Mouse (Mus musculus) gastrocnemius, adult 18-20 months (tissue): Measurements from ENCODE around the gene Gphn. TPM values are rescaled to one million over a fixed set of nuclear protein-coding genes. Genes with fewer than 3 reads are reported as not detected.

ENCODE experiments used
- DNase-seq: peaks from one replicate; pipeline ENCODE4 v3.0.0; 2021; ENCODE audit warnings: low spot score
- total RNA-seq, 2 experiments: library from RNA; stranded (reverse); gene quantifications; 2 replicates each; pipeline ENCODE4 v1.2.3; 2021

The Gphn gene
- total RNA-seq, 2 experiments from 2014 or later: 33.5 to 34.2 TPM

DNA sequence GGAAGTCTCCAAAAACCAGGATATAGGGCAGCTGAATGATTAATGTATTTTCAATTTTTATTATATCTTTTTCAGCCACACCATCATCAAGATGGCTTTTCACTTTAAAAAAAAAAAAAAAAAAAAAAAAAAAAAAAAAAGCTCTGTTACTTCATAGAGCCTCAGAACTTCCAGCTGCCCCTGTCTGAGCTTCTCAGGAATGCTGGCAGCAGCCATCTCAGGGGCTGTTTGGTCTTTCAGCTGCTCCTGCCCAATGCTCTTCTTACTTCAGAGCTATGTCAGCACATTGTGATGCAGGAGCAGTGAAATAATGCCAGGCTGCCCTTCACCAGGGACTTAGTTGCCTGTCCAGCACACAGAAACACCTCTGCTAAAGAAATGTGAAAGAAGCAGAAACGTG lies 465.1 kb downstream of the Gphn start, which contains the start of gene Fam71d:
TSS of gene Fam71d (plus strand) at position 211 of the 400 bp plus-strand sequence.
- no peak for DNase-seq

DNA sequence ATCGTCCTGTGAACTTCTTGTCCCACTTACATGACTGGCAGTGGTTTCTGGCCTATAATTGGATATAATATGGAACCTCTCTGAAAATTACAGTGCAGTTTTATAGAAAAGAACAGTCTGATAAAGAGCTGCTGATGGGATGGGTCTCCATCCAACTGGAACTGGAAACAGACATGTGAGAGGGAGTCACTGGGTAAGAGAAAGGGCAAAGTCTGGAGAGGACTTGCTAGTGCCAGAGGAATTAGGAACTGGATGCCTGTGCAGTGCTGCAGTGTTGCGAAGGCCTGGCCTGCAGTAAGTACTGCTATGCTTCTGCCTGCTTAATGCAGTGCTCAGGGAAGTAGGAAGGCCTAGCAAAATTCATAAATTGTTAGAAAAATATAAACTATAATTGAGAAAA lies 467.1 kb downstream of the Gphn start:
- no peak for DNase-seq

- no peak for DNase-seq
These were observed 491.6 kb downstream of the Gphn start for GRCm38 (mm10) chr12:78717783-78718182.

DNA sequence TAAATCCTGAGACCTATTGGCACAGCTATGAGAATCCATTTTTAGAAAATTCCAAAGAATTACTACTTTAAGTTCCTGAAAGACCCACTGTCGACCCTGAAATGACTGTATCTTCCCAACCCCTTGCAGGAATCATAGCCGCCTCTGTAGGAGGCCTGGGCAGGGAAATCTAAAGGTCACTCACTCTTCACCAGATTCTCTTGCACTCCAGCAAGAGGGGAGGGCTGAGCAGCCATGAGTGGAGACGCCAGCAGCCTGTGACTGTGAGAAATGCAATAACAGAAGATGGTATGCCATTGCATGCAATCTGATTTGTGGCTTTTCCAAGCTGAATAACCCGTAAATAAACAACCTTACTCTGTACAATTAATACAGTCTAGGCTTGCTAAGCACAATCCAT lies 501.5 kb downstream of the Gphn start:
- DNase-seq: no peak

Other genes starting within 250 kb of the Gphn start
- gene Gm6657, start 32.1 kb upstream of the Gphn start, total RNA-seq: not detected